Comparison of ENCODE assay signal across 8 mouse cellular contexts in genomic region chr1:97688756-97689155, GRCm38 (mm10). TPM values are rescaled to one million over a fixed set of nuclear protein-coding genes. Genes with fewer than 3 reads are reported as not detected.
DNase-seq lines count a peak whose midpoint lies in the region; ATAC-seq and TF ChIP-seq lines count a peak whose summit lies in the region.

No protein-coding gene starts in this region.

- 8% methylated on average over 3 of the region's 3 CpGs for WGBS in bone marrow, adult 2 months
- 19% methylated on average over 3 of the region's 3 CpGs for WGBS in forebrain, embryonic 13.5 days
- WGBS in intestine, postnatal 0 days, result 12% methylated on average over 3 of the region's 3 CpGs
- WGBS in liver, embryonic 14.5 days (ENCODE audit: insufficient replicate concordance), result 11% methylated on average over 3 of the region's 3 CpGs

- no peaks in the 10 kb centered on the region for H3K27me3 ChIP-seq in forebrain, embryonic 13.5 days
- no peaks in the 10 kb centered on the region for H3K27me3 ChIP-seq in intestine, postnatal 0 days (replicated peaks; ENCODE audit: control insufficient read depth, insufficient read depth, low read length)
- H3K27me3 ChIP-seq in liver, embryonic 14.5 days (ENCODE audit: control insufficient read depth, insufficient read depth, low read length), result no peaks in the 10 kb centered on the region

- DNase-seq in right cerebral cortex, adult 18-20 months, result peak; percentile 17
- DNase-seq in right cerebral cortex, postnatal 36 days (ENCODE audit: low spot score in 2 of 2), result no peak
- peak; percentile 22 to 33 (median 25) for DNase-seq in liver, embryonic 14.5 days (ENCODE audit: low read depth in 3 of 3, low spot score in 3 of 3)
- DNase-seq in retina, embryonic 14.5 days (ENCODE audit: low spot score), result peak; percentile 64
- no peak for DNase-seq in frontal cortex, postnatal 25 days (ENCODE audit: low spot score in 2 of 2)

- H3K9ac ChIP-seq in forebrain, embryonic 13.5 days, result no peak overlapping the region
- no peak overlapping the region for H3K9ac ChIP-seq in intestine, postnatal 0 days (ENCODE audit: low read depth, low read length)
- H3K9ac ChIP-seq in liver, embryonic 14.5 days (replicated peaks), result no peak overlapping the region

- ATAC-seq in forebrain, embryonic 13.5 days, result peak; percentile 92
- peak; percentile 51 for ATAC-seq in intestine, postnatal 0 days
- ATAC-seq in liver, embryonic 14.5 days (ENCODE audit: insufficient read depth), result peak; percentile 55; the same call in 1 of the 2 replicates

- H3K4me3 ChIP-seq in bone marrow, adult 2 months (replicated peaks; ENCODE audit: control insufficient read depth, low read depth, low read length), result no peak overlapping the region
- no peak overlapping the region for H3K4me3 ChIP-seq in forebrain, embryonic 13.5 days
- no peak overlapping the region for H3K4me3 ChIP-seq in intestine, postnatal 0 days (ENCODE audit: low read depth, low read length)
- no peak overlapping the region for H3K4me3 ChIP-seq in liver, embryonic 14.5 days (ENCODE audit: insufficient read depth in 1 of 2, low read depth in 2 of 2, low read length in 2 of 2)

- no peak overlapping the region for H3K27ac ChIP-seq in bone marrow, adult 2 months (ENCODE audit: control insufficient read depth, insufficient read depth, low read depth, low read length, poor library complexity)
- no peak overlapping the region for H3K27ac ChIP-seq in forebrain, embryonic 13.5 days
- no peak overlapping the region for H3K27ac ChIP-seq in intestine, postnatal 0 days (ENCODE audit: low read depth, low read length)
- H3K27ac ChIP-seq in liver, embryonic 14.5 days, result no peak overlapping the region

- H3K4me1 ChIP-seq in bone marrow, adult 2 months (ENCODE audit: control insufficient read depth, insufficient read depth, low read length), result no peaks in the 10 kb centered on the region; the same call in 1 of the 2 replicates
- H3K4me1 ChIP-seq in forebrain, embryonic 13.5 days, result no peaks in the 10 kb centered on the region
- H3K4me1 ChIP-seq in intestine, postnatal 0 days (replicated peaks; ENCODE audit: control insufficient read depth, insufficient read depth, low read length), result no peaks in the 10 kb centered on the region
- H3K4me1 ChIP-seq in liver, embryonic 14.5 days (replicated peaks; ENCODE audit: control insufficient read depth in 2 of 2, insufficient read depth in 2 of 2, low read length in 1 of 2), result no peaks in the 10 kb centered on the region

- no peak overlapping the region for H3K4me2 ChIP-seq in forebrain, embryonic 13.5 days
- no peak overlapping the region for H3K4me2 ChIP-seq in intestine, postnatal 0 days (replicated peaks; ENCODE audit: low read depth)
- no peak overlapping the region for H3K4me2 ChIP-seq in liver, embryonic 14.5 days (ENCODE audit: low read depth)

- peak; percentile 84 for TF ChIP-seq CTCF in bone marrow, adult 2 months (IDR thresholded peaks at IDR 0.05; ENCODE audit: control insufficient read depth, insufficient read depth, low read length)
- peak; percentile 83 for TF ChIP-seq CTCF in intestine, postnatal 0 days (IDR thresholded peaks at IDR 0.05; ENCODE audit: low read depth)
- TF ChIP-seq CTCF in liver, embryonic 14.5 days (IDR thresholded peaks at IDR 0.05; ENCODE audit: low read depth), result peak; percentile 82

- TF ChIP-seq EP300 in liver, embryonic 14.5 days (IDR thresholded peaks at IDR 0.05; ENCODE audit: low read depth), result no peak

- no peaks in the 10 kb centered on the region for H3K36me3 ChIP-seq in forebrain, embryonic 13.5 days (ENCODE audit: poor library complexity, severe bottlenecking)
- H3K36me3 ChIP-seq in intestine, postnatal 0 days (ENCODE audit: control insufficient read depth, insufficient read depth), result no peaks in the 10 kb centered on the region
- no peaks in the 10 kb centered on the region for H3K36me3 ChIP-seq in liver, embryonic 14.5 days (replicated peaks; ENCODE audit: control insufficient read depth, insufficient read depth, low read depth)

- H3K9me3 ChIP-seq in forebrain, embryonic 13.5 days (replicated peaks), result no peaks in the 10 kb centered on the region
- H3K9me3 ChIP-seq in intestine, postnatal 0 days (ENCODE audit: control insufficient read depth), result no peaks in the 10 kb centered on the region
- no peaks in the 10 kb centered on the region for H3K9me3 ChIP-seq in liver, embryonic 14.5 days (ENCODE audit: control insufficient read depth, low read length)

- no peak for TF ChIP-seq POLR2A in bone marrow, adult 2 months (IDR thresholded peaks at IDR 0.05; ENCODE audit: borderline replicate concordance, control insufficient read depth, low read depth, low read length)

RNA-seq across cellular contexts. Expression of gene D1Ertd622e, which starts 26.9 kb away (rescaled TPM):
- 17.1 and 25.1 TPM in 2 replicates for polyA plus RNA-seq in bone marrow, adult 2 months (2011; ENCODE audit: insufficient read depth, insufficient read length, low replicate concordance, missing spikeins)
- polyA plus RNA-seq in forebrain, embryonic 13.5 days (2015; fragmentation: Nextera tagmentation; extraction: Ambion mirVana), result 47.4 and 51.2 TPM in 2 replicates
- polyA plus RNA-seq in intestine, postnatal 0 days (2015; fragmentation: Nextera tagmentation; extraction: Ambion mirVana), result 29.5 and 30.2 TPM in 2 replicates
- 29.7 and 33.8 TPM in 2 replicates for polyA plus RNA-seq in liver, embryonic 14.5 days (2012; rRNA removed)
- 48.9 and 53.5 TPM in 2 replicates for polyA plus RNA-seq in liver, embryonic 14.5 days (2014; fragmentation: Nextera tagmentation; extraction: Ambion mirVana)

Comparison
In these comparisons a context has a peak if more than half of its experiments do, and no peak if none do; other contexts are left out.
1. DNase-seq: peak in right cerebral cortex, adult 18-20 months (single experiment), liver, embryonic 14.5 days (3 of 3) and retina, embryonic 14.5 days (single experiment); none in right cerebral cortex, postnatal 36 days (0 of 2) and frontal cortex, postnatal 25 days (0 of 2).
2. Peak in every context shown above with its lines, with median percentiles within 50 percentile points of each other: CTCF ChIP-seq and ATAC-seq.